Mouse (Mus musculus) bone marrow, adult 2 months (tissue): Measurements from ENCODE around the gene Hes7.

ENCODE experiments used
- CTCF ChIP-seq: fragments of 200-500 bp; IDR thresholded peaks from 2 replicates; pipeline ENCODE4 v1.5.1; 2011; ENCODE audit warnings: low read length, control low read depth; ENCODE audit not compliant: control insufficient read depth, insufficient read depth
- POLR2A ChIP-seq: fragments of 200-500 bp; IDR thresholded peaks from 2 replicates; pipeline ENCODE4 v1.6.1; 2011; ENCODE audit warnings: low read depth, mild to moderate bottlenecking, control low read depth, low read length, borderline replicate concordance; ENCODE audit not compliant: control insufficient read depth

DNA sequence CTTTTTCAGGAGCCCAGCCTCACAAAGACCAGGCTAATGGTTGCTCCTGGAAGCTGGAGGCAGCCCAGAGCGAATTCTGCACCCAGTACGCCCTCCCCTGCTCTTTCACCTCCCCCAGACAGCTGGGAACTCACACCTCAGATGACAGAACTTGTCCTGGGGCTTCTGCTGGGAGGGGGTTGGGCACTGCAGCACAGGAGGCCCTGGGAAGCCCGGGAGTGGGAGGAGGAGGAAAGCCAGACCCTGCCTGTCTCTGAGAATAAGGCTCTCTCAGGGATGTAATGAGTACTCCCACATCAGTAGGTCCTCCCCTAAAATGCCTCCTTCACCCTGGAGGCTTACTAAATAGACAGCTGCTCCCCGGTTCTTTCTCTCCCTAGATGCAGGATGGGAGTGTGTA is 33.1 kb upstream of the Hes7 start:
- TF ChIP-seq POLR2A (no peak), CTCF (no peak)
